Mouse (Mus musculus) CH12.LX (cell line): ENCODE results near the gene Spag6l.

Source experiments
- CTCF ChIP-seq, 2 experiments: IDR thresholded peaks in 1 of 2; conservative IDR thresholded peaks in 1 of 2; 2 replicates each; pipeline ENCODE4 v1.5.1; 2011 to 2012; ENCODE audit warnings: low read depth in 2 of 2, low read length in 2 of 2, improper control_type of control experiment in 1 of 2, inconsistent platforms in 1 of 2, mild to moderate bottlenecking in 1 of 2, moderate library complexity in 1 of 2
- E2F4 ChIP-seq: IDR thresholded peaks from 2 replicates; pipeline ENCODE4 v1.6.1; 2011; ENCODE audit warnings: low read depth, low read length, improper control_type of control experiment; ENCODE audit not compliant: insufficient replicate concordance
- NRF1 ChIP-seq: IDR thresholded peaks from 2 replicates; pipeline ENCODE4 v1.6.1; 2014; ENCODE audit warnings: low read depth, mild to moderate bottlenecking, inconsistent platforms, low read length, improper control_type of control experiment, moderate library complexity
- POLR2A ChIP-seq: IDR thresholded peaks from 2 replicates; pipeline ENCODE4 v1.6.1; 2011; ENCODE audit warnings: low read depth, mild to moderate bottlenecking, improper control_type of control experiment, low read length
- TBP ChIP-seq: conservative IDR thresholded peaks from 2 replicates; pipeline ENCODE4 v1.6.1; 2011; ENCODE audit warnings: low read depth, low read length, improper control_type of control experiment
- UBTF ChIP-seq: IDR thresholded peaks from 2 replicates; pipeline ENCODE4 v1.6.1; 2012; ENCODE audit warnings: low read depth, mild to moderate bottlenecking, inconsistent platforms, low read length, improper control_type of control experiment, moderate library complexity
- USF1 ChIP-seq: IDR thresholded peaks from 2 replicates; pipeline ENCODE4 v1.6.1; 2014; ENCODE audit warnings: low read depth, mild to moderate bottlenecking, inconsistent platforms, low read length, improper control_type of control experiment

DNA sequence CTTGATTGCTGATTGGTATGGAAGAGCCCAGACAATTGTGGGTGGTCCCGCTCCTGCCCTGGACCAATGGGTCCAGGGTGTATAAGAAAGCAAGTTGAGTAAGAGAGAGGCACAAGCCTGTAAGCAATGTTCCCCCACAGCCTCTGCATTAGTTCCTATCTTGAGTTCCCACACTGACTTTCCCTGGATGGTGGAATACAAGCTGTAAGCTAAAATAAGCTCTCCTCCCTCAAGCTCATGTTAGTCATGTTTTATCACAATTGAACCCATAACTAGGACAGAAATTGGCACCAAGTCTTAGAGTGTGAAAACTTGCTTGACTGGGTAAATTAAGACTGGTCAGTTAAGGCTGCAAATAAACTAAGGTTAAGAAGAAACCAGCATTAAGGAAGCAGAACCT lies 26.3 kb upstream of the Spag6l start:
- TF ChIP-seq UBTF (no peak), CTCF (conservative IDR thresholded peaks at IDR 0.05 in 1 of 2, IDR thresholded peaks at IDR 0.05 in 1 of 2; ENCODE audit: low read depth in 2 of 2, low read length in 2 of 2) (no peak), POLR2A (no peak), NRF1 (no peak), USF1 (no peak), TBP (no peak), E2F4 (no peak)
